Mouse (Mus musculus) layer of hippocampus, adult 2 months (tissue): ENCODE results near the gene Dmbt1. TPM values are rescaled to one million over a fixed set of nuclear protein-coding genes. Genes with fewer than 3 reads are reported as not detected.

Source experiments
- DNase-seq, 2 experiments: peaks; one replicate each; pipeline ENCODE4 v3.0.0; 2022; ENCODE audit warnings: low spot score in 2 of 2
- H3K27ac ChIP-seq: fragments of 200-600 bp; 2 replicates; pipeline ENCODE4 v1.8.1; 2022
- H3K4me3 ChIP-seq: fragments of 200-600 bp; 2 replicates; pipeline ENCODE4 v1.8.1; 2022; ENCODE audit warnings: mild to moderate bottlenecking
- CTCF ChIP-seq: fragments of 200-600 bp; conservative IDR thresholded peaks from 2 replicates; pipeline ENCODE4 v1.8.1; 2022; ENCODE audit warnings: antibody characterized with exemption, mild to moderate bottlenecking, moderate library complexity
- long read RNA-seq, 2 experiments: library from polyadenylated mRNA; stranded (forward); transcript quantifications; one replicate each; pipeline ENCODE4 v2.0.0; 2021; ENCODE audit warnings: borderline mapping rate in 2 of 2
- total RNA-seq, 2 experiments: library from RNA; stranded (reverse); gene quantifications; 2 replicates each; pipeline ENCODE4 v1.2.3; 2021

Gene Dmbt1
- total RNA-seq: not detected
- long read RNA-seq, experiment 1: 0 reads
- long read RNA-seq, experiment 2: 0 reads

- Histone ChIP-seq H3K4me3 (no peak within 1 kb of the TSS), H3K27ac (no peak within 1 kb of the TSS)
- TF ChIP-seq CTCF: no peak
- DNase-seq: no peak
Measured at GRCm38 (mm10) chr7:131031755-131032154, at the start of gene Dmbt1. Gene Dmbt1, plus strand, starts transcription at chr7:131032053.

GRCm38 (mm10) chr7:130982371-130982770 is 49.5 kb upstream of the Dmbt1 start:
- no peak overlapping the region for H3K4me3 ChIP-seq
- no peak for TF ChIP-seq CTCF
- no peak overlapping the region for H3K27ac ChIP-seq
- DNase-seq: no peak

- TF ChIP-seq CTCF: peak; percentile 28
- DNase-seq: no peak
- no peak overlapping the region for H3K4me3 ChIP-seq
- H3K27ac ChIP-seq: no peak overlapping the region
Measured at GRCm38 (mm10) chr7:130982881-130983280, 49.0 kb upstream of the Dmbt1 start.

- no peak for TF ChIP-seq CTCF
- Histone ChIP-seq H3K4me3 (no peak overlapping the region), H3K27ac (no peak overlapping the region)
- DNase-seq: no peak
Measured at GRCm38 (mm10) chr7:130984294-130984693, 47.6 kb upstream of the Dmbt1 start.

- no peak overlapping the region for H3K4me3 ChIP-seq
- no peak for TF ChIP-seq CTCF
- no peak for DNase-seq
- no peak overlapping the region for H3K27ac ChIP-seq
Measured at GRCm38 (mm10) chr7:130985193-130985592, 46.7 kb upstream of the Dmbt1 start.

GRCm38 (mm10) chr7:130985716-130986115 is 46.1 kb upstream of the Dmbt1 start:
- H3K4me3 ChIP-seq: no peak overlapping the region
- no peak for TF ChIP-seq CTCF
- H3K27ac ChIP-seq: no peak overlapping the region
- DNase-seq: no peak

GRCm38 (mm10) chr7:130988146-130988545 is 43.7 kb upstream of the Dmbt1 start:
- DNase-seq: no peak
- TF ChIP-seq CTCF: no peak
- Histone ChIP-seq H3K27ac (no peak overlapping the region), H3K4me3 (no peak overlapping the region)

- DNase-seq: no peak
- no peak overlapping the region for H3K27ac ChIP-seq
- TF ChIP-seq CTCF: no peak
- H3K4me3 ChIP-seq: no peak overlapping the region
Measured at GRCm38 (mm10) chr7:130989371-130989770, 42.5 kb upstream of the Dmbt1 start.

GRCm38 (mm10) chr7:130991174-130991789 is 40.6 kb upstream of the Dmbt1 start:
- Histone ChIP-seq H3K27ac (no peak overlapping the region), H3K4me3 (no peak overlapping the region)
- TF ChIP-seq CTCF: no peak
- no peak for DNase-seq

GRCm38 (mm10) chr7:130993907-130994306 is 37.9 kb upstream of the Dmbt1 start:
- H3K4me3 ChIP-seq: no peak overlapping the region
- peak; percentile 91 for TF ChIP-seq CTCF
- peak in 1 of 2 experiments; percentile 39 for DNase-seq
- H3K27ac ChIP-seq: no peak overlapping the region

GRCm38 (mm10) chr7:131001976-131002726 is 29.7 kb upstream of the Dmbt1 start:
- TF ChIP-seq CTCF: no peak
- Histone ChIP-seq H3K4me3 (no peak overlapping the region), H3K27ac (no peak overlapping the region)

GRCm38 (mm10) chr7:131004071-131004470 is 27.8 kb upstream of the Dmbt1 start:
- Histone ChIP-seq H3K4me3 (no peak overlapping the region), H3K27ac (no peak overlapping the region)
- DNase-seq: no peak
- no peak for TF ChIP-seq CTCF

More at GRCm38 (mm10) chr7:131001976-131002726, 29.7 kb upstream of the Dmbt1 start:
- no peak for DNase-seq

GRCm38 (mm10) chr7:131007221-131007620 is 24.6 kb upstream of the Dmbt1 start:
- TF ChIP-seq CTCF: no peak

GRCm38 (mm10) chr7:131009178-131009577 is 22.7 kb upstream of the Dmbt1 start:
- no peak for TF ChIP-seq CTCF
- Histone ChIP-seq H3K4me3 (no peak overlapping the region), H3K27ac (no peak overlapping the region)
- DNase-seq: no peak

More at GRCm38 (mm10) chr7:131007221-131007620, 24.6 kb upstream of the Dmbt1 start:
- DNase-seq: no peak
- H3K27ac ChIP-seq: no peak overlapping the region
- no peak overlapping the region for H3K4me3 ChIP-seq
